Mouse (Mus musculus) ZHBTc4 (cell line): ENCODE results near the gene F830045P16Rik.

Source experiments
- DNase-seq: peaks from one replicate; pipeline ENCODE4 v3.0.0-alpha.2; 2011; ENCODE audit warnings: low read depth, low spot score

Gene F830045P16Rik

GRCm38 (mm10) chr2:129489496-129490285 is 46.7 kb downstream of the F830045P16Rik start:
- no peak for DNase-seq

GRCm38 (mm10) chr2:129483150-129483549 is 53.3 kb downstream of the F830045P16Rik start:
- DNase-seq: no peak

- peak; percentile 49 for DNase-seq
These were observed 64.5 kb downstream of the F830045P16Rik start for GRCm38 (mm10) chr2:129471905-129472304.

GRCm38 (mm10) chr2:129470839-129471238 is 65.6 kb downstream of the F830045P16Rik start:
- no peak for DNase-seq

- peak; percentile 83 for DNase-seq
These were observed 97.6 kb downstream of the F830045P16Rik start for GRCm38 (mm10) chr2:129438772-129439171.

- DNase-seq: no peak
These were observed 101.2 kb downstream of the F830045P16Rik start for GRCm38 (mm10) chr2:129435154-129435553.

- no peak for DNase-seq
These were observed 112.7 kb downstream of the F830045P16Rik start for GRCm38 (mm10) chr2:129423741-129424140.

GRCm38 (mm10) chr2:129420897-129421561 is 115.4 kb downstream of the F830045P16Rik start:
- peak; percentile 76 for DNase-seq

- peak; percentile 63 for DNase-seq
These were observed 117.0 kb downstream of the F830045P16Rik start for GRCm38 (mm10) chr2:129419361-129419880.

GRCm38 (mm10) chr2:129414593-129414992 is 121.8 kb downstream of the F830045P16Rik start:
- DNase-seq: no peak

- DNase-seq: no peak
These were observed 122.9 kb downstream of the F830045P16Rik start for GRCm38 (mm10) chr2:129413488-129413887.

GRCm38 (mm10) chr2:129411651-129412050 is 124.8 kb downstream of the F830045P16Rik start:
- DNase-seq: no peak

- DNase-seq: no peak
These were observed 126.1 kb downstream of the F830045P16Rik start for GRCm38 (mm10) chr2:129410344-129410743.

GRCm38 (mm10) chr2:129408476-129408875 is 127.9 kb downstream of the F830045P16Rik start:
- DNase-seq: peak; percentile 88
